ENCODE assay signal across 8 mouse cellular contexts in genomic region chr11:40692101-40692509, GRCm38 (mm10). TPM values are rescaled to one million over a fixed set of nuclear protein-coding genes. Genes with fewer than 3 reads are reported as not detected.
DNase-seq lines count a peak whose midpoint lies in the region; ATAC-seq lines count a peak whose summit lies in the region.

No protein-coding gene starts in this region.

- ATAC-seq in inflammation-experienced regulatory T-cells, adult 6 months, result peak; percentile 28
- peak; percentile 78 for ATAC-seq in midbrain, embryonic 15.5 days (replicated peaks)

- H3K27me3 ChIP-seq in embryonic facial prominence, embryonic 10.5 days (replicated peaks; ENCODE audit: low read depth, poor library complexity, severe bottlenecking), result no peaks in the 10 kb centered on the region
- no peaks in the 10 kb centered on the region for H3K27me3 ChIP-seq in midbrain, embryonic 15.5 days (replicated peaks)

- peak overlapping the region; percentile 96 for H3K4me2 ChIP-seq in midbrain, embryonic 15.5 days

- WGBS in embryonic facial prominence, embryonic 10.5 days, result under 1% methylated on average over 28 of the region's 28 CpGs
- under 1% methylated on average over 28 of the region's 28 CpGs for WGBS in midbrain, embryonic 15.5 days

- H3K36me3 ChIP-seq in embryonic facial prominence, embryonic 10.5 days (replicated peaks), result peaks cover 17% of the 10 kb centered on the region
- no peaks in the 10 kb centered on the region for H3K36me3 ChIP-seq in midbrain, embryonic 15.5 days (replicated peaks)

- H3K9ac ChIP-seq in midbrain, embryonic 15.5 days, result peak overlapping the region; percentile 71

- intact Hi-C loops in gastrocnemius, postnatal 14 days (cut with DNase I; ENCODE audit: low total_unique reads), result loop anchor here (10.0 kb wide), 1 partner anchor 63 kb away; the partner anchor contains the start of gene Ccng1

- peak; percentile 27 for DNase-seq in gastrocnemius, postnatal 14 days
- DNase-seq in gastrocnemius, adult 18-20 months (ENCODE audit: low spot score), result no peak
- peak; percentile 51 for DNase-seq in 3T3-L1 (ENCODE audit: low read depth, low spot score)
- no peak for DNase-seq in embryonic facial prominence, embryonic 10.5 days (ENCODE audit: low spot score)
- DNase-seq in urinary bladder, postnatal 4 days (ENCODE audit: low spot score in 2 of 2), result no peak
- DNase-seq in kidney, adult 9 months, result no peak

- H3K9me3 ChIP-seq in embryonic facial prominence, embryonic 10.5 days, result no peaks in the 10 kb centered on the region
- H3K9me3 ChIP-seq in midbrain, embryonic 15.5 days, result no peaks in the 10 kb centered on the region

- H3K4me3 ChIP-seq in embryonic facial prominence, embryonic 10.5 days, result peak overlapping the region; percentile 91
- H3K4me3 ChIP-seq in midbrain, embryonic 15.5 days, result peak overlapping the region; percentile 95

- peak overlapping the region; percentile 95 for H3K27ac ChIP-seq in embryonic facial prominence, embryonic 10.5 days (replicated peaks)
- peak overlapping the region; percentile 83 for H3K27ac ChIP-seq in midbrain, embryonic 15.5 days

- H3K4me1 ChIP-seq in embryonic facial prominence, embryonic 10.5 days, result peaks cover 26% of the 10 kb centered on the region
- H3K4me1 ChIP-seq in midbrain, embryonic 15.5 days, result peaks cover 34% of the 10 kb centered on the region

RNA-seq across cellular contexts. Expression of gene Mat2b, which starts 2.9 kb away (rescaled TPM):
- 10 to 100 TPM; 50.2 to 53.9 TPM for total RNA-seq in gastrocnemius, postnatal 14 days (2021)
- total RNA-seq in gastrocnemius, adult 18-20 months (2021), result 10 to 100 TPM; 55.7 to 57.3 TPM
- polyA plus RNA-seq in embryonic facial prominence, embryonic 10.5 days (2016; fragmentation: Nextera tagmentation; extraction: Ambion mirVana), result 96.0 and 106 TPM in 2 replicates
- 100 to 1,000 TPM; 222 to 245 (median 230) TPM for polyA plus RNA-seq in inflammation-experienced regulatory T-cells, adult 6 months (2017; shearing (Covaris generic))
- 56.2 and 58.0 TPM in 2 replicates for polyA plus RNA-seq in midbrain, embryonic 15.5 days (2015; fragmentation: Nextera tagmentation; extraction: Ambion mirVana)

RNA-seq across cellular contexts. Expression of gene Hmmr, which starts 41.1 kb away (rescaled TPM):
- total RNA-seq in gastrocnemius, postnatal 14 days (2021), result 1 to 10 TPM; 1.8 to 1.9 TPM
- total RNA-seq in gastrocnemius, adult 18-20 months (2021), result not detected
- 59.2 and 59.4 TPM in 2 replicates for polyA plus RNA-seq in embryonic facial prominence, embryonic 10.5 days (2016; fragmentation: Nextera tagmentation; extraction: Ambion mirVana)
- polyA plus RNA-seq in inflammation-experienced regulatory T-cells, adult 6 months (2017; shearing (Covaris generic)), result 10 to 100 TPM in 1 of 3 experiments, 1 to 10 TPM in 2; 2.8 to 46.9 (median 4.5) TPM
- polyA plus RNA-seq in midbrain, embryonic 15.5 days (2015; fragmentation: Nextera tagmentation; extraction: Ambion mirVana), result 5.4 and 6.0 TPM in 2 replicates

RNA-seq across cellular contexts. Expression of gene Nudcd2, which starts 41.4 kb away (rescaled TPM):
- 10 to 100 TPM; 14.3 to 20.1 TPM for total RNA-seq in gastrocnemius, postnatal 14 days (2021)
- 10 to 100 TPM; 10.1 to 13.4 TPM for total RNA-seq in gastrocnemius, adult 18-20 months (2021)
- 222 and 227 TPM in 2 replicates for polyA plus RNA-seq in embryonic facial prominence, embryonic 10.5 days (2016; fragmentation: Nextera tagmentation; extraction: Ambion mirVana)
- 10 to 100 TPM; 39.3 to 75.1 (median 40.0) TPM for polyA plus RNA-seq in inflammation-experienced regulatory T-cells, adult 6 months (2017; shearing (Covaris generic))
- polyA plus RNA-seq in midbrain, embryonic 15.5 days (2015; fragmentation: Nextera tagmentation; extraction: Ambion mirVana), result 49.6 and 55.4 TPM in 2 replicates

Comparison
In these comparisons a context has a peak if more than half of its experiments do, and no peak if none do; other contexts are left out.
1. DNase-seq: peak in gastrocnemius, postnatal 14 days (single experiment) and 3T3-L1 (single experiment); none in gastrocnemius, adult 18-20 months (single experiment), embryonic facial prominence, embryonic 10.5 days (single experiment), urinary bladder, postnatal 4 days (0 of 2) and kidney, adult 9 months (single experiment).